Mouse (Mus musculus): ENCODE measurements around the gene Rfng.
"Not testable (repeated sequence)": the region's sequence is repeated elsewhere in the genome, so short reads cannot be mapped to it uniquely, and the experiment has no call there.

Gene Rfng

DNA sequence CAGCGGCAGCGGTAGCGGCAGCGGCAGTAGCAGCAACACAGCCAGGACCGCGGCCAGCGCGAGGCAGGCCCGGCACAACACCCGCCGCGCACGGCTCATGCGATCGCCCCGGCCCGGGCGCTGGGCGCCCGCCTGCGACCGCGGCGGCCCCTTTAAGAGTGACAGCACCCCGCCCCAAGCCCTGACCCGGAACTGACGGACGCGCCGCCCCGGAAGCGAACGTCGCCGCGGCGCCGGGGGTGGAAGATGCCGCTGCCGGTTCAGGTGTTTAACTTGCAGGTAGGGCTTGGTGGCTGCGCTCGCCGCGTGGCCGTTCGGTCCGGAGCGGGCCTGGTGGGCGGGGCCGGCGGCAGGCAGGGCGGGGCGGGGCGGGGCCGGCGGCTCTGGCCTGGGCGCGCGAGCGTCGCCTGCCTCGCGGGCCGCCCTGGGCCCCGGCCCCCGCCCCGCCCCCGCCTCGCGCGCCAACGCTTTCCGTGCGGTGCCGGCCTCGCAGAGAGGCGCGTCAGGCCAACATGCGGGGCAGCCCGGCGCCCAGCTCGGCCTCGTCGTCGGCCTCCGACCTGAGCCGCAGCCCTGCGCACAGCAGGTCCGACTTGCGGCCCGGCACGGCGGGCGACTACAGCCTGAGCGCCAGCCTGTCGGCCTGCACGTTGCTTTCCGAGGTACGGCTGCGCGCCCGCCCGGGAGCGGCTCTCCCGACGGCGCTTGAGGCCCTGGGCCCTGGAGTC lies at the start of gene Rfng, which contains the start of gene Gps1:
TSS of gene Rfng (minus strand) at position 144 of the 728 bp plus-strand sequence.
TSS of gene Gps1 (plus strand) at position 209 of the 728 bp plus-strand sequence.
- DNase-seq = peak; percentile 77

DNA sequence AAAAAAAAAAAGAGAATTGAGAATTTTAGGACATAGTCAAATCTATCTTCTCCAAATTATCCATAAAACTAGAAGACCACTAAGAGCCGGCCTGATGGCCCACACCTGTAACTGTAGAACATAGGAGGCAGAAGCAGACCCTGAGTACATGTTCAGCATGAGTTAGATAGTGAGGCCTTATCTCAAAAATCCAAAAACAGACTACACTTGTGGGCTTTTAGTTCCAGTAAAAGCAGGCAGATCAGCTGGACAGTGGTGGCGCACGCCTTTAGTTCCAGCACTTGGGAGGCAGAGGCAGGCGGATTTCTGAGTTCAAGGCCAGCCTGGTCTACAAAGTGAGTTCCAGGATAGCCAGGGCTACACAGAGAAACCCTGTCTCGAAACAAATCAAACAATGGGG lies 49.0 kb upstream of the Rfng start:
- DNase-seq = not testable (repeated sequence)

DNA sequence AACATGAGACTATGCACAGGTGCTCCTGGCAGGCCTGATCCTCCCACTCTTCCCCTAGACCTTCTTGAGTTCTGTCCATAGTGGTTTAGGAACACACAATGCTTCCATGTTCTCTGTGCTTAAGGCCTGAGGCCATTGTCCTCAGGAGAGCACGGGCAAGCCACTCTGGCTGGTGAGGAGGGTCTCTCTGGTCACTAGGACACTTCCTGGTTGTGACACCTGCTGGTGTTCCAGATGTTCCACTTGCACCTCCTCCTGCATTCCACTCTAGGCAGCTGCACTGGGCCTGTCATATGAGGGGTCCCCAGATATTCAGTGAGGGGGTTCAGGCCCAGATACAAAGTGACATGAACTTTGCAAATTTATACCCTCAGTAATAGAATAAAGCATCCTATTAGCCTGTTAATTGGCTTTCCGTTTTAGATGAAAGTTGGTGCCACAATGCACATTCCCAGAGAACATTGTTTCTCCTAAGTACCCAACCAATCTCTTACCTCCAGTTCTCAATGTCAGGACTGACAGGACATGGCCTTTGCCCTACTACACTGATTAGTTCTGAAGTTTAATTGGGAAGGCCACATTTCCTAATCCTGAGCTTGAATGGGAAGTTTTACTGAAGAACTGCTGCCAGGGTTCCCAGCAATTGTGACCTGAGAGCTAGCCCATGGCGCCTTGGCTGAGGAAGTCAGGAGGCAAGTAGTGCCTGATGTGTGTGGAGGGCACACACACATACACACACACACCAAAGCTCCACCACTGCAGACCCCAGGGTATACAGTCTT lies 47.8 kb upstream of the Rfng start:
- no peak for DNase-seq

DNA sequence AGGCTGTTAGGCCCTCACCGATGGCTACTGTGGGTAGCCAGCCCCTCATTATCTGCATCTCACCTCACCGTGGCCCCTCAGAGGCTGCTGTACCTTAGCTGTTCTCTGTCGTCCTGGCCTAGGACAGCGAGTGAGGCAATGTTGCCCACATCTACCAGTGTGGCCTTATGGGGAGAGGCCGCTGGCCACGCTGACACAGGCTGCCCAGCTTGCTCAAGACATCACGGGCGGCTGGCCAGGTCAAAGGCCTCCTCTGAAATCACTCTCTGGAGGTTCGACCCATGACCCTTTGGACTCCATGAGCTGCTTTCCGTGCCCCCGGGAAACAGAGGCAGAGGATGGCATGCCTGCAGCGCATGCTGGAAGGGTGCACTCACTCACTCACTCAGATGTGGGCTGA lies 46.7 kb upstream of the Rfng start:
- DNase-seq = no peak

DNA sequence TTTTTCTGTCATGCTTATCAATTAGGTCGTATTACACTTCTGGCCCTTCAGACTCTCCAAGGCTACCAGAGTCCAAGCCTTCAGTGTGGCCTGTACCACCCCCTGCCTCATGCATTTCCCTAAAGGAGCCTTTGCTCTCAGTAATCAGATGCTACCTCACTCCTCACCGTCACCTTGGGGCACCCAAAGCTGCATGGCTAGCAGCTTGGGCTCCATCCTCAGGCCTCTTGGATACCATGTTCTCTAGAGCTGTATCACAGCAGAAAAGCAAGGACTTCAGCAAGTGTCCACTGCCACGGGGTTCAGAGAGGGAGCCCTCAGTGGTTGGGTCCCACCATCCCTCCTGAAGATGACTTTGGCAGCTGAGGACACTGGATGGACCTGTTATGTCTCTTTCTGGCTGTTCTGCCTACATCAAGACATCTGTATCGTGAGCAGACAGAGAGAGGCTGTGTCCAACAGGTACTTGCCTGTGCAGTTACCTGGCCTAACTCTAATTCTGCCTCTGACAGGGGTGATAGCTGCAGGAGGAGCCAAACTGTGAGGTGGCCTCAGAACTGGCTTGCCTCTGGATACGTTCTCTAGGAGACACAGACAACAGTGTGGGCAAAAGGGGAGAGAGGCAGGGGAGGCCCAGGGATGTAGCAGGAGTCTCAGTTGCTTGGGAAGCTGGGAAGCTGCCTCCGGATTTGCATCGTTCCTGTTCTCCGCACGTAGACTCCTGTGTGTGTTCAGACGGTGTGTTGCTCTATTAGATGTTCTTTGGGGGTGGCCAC lies 45.9 kb upstream of the Rfng start:
- no peak for DNase-seq

DNA sequence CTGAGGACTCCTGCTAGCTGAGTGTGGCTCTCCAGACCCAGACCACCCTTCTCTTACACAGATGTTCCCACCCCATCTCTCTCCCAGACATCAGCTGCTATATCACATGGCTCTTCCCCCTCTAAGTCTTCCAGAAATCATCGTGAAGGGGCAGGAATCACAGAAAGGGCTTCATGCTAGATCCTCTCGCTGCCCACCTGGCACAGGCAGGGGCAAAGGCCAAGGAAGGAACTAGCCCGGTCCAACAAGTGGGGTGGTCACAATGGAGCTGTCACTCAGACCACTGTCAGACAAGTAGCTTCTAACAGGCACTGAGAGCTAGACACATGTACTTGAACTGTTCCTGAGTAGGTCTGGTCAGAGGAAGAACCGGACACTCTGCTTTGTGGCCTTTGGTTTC lies 44.4 kb upstream of the Rfng start:
- no peak for DNase-seq

DNA sequence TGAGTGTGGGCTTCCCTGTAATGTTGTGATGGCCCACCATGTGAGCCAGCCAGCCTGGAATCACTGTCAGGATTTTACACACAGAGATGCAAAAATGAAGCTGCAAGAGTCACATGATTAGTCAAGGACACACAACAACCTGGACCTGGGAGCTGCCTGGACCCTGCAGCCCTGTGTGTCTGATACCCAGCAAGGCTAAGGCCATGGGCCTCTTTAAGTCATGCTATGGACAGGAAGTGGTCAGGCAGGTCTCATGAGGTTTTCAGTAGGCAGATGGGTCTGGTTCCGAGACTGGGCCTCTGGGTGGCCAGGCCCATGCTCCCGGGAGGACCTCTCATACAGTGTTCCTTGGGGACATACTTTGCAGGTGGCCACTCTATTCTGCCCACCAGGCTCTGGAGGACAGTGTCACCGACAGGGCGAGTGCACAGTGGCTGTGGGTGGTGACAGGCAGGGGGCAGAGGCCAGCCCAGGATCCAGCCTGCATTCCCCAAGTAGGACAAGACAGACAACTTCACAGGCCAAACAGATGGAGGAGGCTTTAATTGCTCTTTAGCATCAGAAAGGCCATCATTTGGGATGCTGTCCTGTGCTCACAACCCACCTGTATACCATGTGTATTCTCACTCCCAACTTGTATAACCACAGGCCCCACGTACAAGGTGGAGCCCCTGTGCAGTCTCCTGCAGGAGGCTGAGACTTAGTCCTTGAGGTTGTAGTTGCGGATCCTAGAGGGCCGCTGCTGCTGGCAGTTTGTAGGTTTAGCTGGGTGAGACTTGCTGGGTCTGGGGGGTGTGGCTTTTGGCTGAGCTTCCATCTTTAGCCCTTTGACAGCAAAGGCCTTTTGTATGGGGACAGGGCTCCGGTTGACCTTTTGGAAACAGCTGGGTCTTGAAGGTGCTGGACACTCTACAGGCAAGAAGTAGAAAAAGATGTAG lies 42.3 kb upstream of the Rfng start:
- DNase-seq = no peak

DNA sequence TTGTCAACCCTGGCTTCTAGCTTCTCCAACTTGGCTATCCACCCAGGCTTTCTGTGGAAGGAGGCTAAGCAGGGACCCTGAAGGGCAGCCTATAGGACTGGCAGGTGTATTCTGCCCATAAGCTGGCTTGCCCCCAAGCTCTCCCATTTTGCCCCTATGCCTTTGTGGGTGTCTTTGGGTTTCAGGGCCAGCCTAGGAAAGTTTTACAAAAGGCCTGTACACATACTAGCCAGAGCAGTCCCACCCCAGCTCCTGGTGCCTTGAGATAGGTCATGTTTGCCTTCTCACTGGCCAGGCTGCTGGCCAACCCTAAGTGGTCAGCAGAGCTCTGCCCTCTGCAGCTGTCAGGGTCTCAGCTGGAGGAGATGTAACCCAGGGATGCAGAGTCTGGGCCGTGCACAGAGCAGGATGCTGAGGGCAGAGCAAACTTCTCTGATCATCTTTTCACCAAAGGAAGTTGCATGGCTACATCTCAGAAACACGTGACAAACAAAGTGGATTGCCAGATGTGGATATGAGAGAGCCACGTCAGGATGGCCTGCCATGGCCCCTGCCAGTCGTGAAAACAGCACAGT lies 41.4 kb upstream of the Rfng start:
- no peak for DNase-seq

DNA sequence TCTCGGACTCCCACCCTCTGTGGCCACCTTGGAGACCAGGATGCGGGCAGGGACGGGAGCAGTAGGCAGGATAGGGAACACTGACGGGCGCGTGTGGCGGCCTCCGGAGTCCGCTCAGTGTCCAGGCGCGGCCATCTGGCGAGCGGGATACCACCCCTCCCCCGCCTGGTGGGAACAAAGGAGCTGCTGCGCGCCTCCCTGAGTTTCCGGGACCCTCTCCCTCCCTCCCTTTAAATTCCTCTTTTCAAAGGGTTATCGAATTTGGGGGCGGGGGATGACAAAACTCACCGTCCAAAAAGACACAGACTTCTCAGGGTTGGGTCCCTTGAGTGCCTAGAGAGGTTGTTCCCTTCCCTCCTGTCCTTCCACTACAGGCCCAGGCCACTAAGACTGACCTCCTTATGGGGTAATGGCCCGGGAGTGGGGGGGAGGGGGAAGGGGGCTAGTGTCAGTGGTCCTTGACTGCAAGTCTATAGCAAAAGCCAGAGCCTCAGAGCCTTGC lies 40.8 kb upstream of the Rfng start:
- no peak for DNase-seq

DNA sequence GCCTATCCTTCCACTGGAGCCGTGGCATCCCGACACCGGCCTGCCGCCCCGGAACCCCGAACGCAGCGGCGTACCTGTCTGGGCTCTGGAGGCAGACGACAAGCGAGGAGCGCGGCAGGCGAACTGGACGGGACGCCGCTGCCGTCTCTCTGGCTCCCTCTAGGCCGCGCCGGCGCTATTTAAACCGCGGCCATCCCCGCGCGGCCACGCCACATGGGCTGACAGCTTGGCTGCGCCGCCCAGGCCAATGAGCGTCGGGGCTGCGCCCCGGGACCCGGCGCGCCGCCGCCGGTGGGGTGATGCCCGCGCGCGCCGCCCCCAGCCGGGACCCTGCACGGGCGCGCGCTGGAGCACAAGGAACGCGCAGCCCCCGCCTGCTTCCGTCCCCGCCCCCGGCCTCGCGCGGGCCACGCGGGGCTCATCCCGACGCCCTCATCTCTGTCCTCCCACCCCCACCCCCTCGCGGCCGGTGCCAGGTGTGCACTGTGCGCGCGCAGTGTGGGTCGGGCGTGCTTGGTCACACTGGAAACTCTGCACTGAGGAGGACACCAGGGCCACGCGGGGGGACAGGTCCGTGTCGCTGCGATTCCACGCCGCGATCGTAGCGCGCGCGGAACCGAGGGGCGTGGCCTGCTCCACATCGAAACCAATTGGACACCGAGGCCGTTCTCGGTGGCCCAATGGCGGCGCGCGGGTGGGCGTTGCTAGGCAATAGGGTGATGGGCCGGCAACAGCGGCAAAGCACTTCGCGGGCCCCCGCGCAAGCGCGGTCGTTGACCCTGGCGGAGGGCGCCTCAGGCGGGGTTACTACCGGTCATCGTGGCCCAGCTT lies 40.2 kb upstream of the Rfng start, which contains the start of gene Fasn:
TSS of gene Fasn (minus strand) at position 592 of the 831 bp plus-strand sequence.
- peak; percentile 98 for DNase-seq

DNA sequence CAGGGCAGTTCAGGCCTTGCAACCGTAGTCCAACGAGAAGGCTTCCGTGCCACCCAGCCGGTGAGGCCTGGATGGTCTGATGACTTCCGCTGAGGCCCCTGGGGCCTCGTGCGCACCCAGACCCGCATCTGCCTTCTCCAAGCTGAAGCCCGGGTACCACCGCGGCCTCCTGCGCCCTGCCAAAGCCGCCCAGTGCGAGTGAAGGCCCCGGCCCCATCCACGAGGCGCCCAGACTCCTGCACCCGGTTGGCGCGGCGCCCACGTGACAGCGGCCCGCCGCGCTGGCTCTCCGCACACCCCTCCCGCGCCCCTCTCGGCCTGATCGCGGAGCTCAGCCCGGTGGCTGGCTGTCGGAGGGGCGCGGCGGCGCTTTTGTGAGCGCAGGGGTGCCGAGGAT lies 39.5 kb upstream of the Rfng start:
- peak; percentile 77 for DNase-seq

DNA sequence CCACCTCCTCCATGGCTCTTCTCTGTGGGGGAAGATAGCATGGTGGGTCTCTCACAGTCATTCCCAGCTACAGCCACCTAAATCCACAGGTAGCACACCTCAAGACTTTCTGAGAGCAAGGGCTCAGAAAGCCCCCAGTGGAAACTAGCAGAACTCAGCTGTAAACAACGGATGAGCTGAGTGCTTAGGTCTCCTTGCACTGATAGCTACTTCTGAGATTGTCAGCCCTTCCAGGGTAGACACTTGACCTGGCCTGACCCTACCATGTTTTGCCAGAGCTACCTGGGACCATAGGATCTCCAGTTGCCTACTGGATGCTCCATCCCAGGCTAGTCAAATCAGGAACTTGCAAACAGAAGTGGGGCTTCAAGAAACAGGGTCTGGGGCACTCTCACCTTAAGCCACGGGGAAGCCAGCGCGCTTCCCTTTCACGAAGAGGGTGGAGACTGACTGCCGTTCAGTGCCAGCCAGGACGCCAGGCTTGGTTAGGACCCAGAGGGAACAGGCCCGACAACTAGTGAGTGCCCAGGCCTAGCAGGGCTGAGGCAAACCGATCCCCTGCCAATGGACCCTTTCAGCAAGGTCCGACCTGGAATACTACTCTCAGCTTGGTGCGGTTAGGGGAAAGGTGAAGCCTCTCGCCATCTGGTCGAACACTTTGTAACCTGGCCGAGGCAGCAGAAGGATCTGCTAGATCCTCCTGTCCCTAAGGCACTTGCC lies 39.0 kb upstream of the Rfng start:
- DNase-seq = peak; percentile 32

DNA sequence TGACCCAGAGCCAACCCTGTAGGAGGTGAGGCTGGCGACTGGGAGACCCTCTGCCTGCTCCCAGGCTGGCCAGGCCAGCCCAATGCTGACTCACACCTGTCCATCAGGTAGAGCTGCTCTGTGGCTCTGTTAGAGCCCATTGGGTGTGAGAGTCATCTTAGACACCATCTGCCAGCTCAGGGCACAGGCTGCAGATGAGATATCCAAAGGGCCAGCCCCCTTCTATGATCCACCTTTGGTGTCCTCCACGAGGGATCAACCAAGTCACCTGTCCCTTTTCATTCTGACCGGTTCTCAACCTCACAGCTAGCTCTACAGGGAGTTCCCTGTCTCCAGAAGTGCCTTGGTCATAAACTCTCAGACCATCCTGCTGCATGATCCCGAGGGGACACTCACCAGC lies 38.3 kb upstream of the Rfng start:
- DNase-seq = peak; percentile 3

DNA sequence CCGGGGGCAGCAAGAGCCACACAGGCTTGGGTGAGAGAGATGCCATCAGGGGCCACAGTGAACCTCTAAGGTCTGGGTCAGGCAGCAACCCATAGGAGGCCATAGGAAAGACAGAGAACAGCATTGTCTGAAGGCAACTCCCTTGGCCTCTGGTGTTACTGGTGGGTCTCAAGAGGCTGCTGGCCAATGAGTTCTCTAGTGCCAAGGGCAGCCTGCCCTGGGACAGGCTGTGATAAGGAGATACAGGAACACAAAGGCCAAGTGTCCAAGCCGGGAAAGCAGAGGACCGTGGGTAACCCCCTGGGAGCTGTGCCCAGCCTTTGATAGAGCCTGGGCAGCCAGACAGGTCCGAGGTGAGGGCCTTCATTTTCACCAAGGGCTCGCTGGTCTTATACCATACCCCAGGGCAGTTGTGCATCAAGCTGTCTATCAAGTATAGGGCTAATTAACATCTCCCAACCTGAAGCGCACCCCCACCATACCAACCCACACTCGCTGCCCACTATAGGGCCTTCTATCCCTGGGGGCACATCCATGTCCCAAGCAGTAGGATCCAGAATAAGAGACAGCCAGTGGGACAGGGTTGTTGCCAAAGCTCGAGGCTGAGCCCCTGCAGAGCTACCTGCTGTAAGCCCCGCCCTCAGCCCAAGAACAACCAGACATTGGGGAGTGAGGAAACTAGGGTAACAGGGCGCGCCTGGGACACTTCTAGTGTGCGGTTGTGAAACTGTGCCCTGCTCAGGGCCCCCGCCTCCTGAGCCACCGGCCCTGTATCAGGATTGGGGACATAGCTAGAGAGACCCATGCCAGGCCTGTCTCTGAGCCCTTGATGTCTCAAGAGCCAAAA lies 37.3 kb upstream of the Rfng start:
- DNase-seq = no peak

DNA sequence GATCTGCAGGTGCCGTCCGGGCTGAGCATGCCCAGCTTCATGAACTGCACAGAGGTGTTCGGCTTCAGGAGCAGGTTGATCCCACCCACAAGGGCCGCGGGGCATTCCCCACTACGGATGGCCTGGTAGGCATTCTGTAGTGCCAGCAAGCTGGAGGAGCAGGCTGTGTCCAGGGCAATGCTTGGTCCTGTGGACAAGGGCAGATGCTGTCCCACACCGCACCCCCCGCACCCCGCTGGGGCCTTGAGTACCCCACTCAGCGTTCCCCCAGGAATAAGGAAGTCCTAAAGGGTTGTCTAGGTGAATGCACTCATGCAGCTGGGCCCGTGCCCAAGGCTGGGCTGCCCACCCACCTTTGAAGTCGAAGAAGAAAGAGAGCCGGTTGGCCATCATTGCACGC lies 36.5 kb upstream of the Rfng start:
- peak; percentile 13 for DNase-seq

DNA sequence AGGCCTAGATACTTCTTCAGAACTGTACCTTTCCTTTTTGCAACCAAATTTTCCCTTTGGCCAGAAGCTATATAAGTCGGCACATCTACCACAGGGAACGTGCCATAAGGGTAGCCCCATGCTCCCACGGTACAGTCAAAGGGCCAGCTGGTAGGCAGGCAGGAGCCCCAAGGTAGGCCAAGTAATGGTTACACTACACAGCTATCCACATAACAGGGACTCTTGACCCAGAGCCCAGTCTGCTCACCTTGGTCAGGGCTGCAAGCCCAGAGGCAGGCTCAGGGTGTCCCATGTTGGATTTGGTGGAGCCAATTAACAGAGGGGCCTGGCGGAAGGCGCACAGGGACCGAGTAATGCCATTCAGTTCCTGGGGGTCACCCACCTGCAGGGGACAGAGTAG lies 35.5 kb upstream of the Rfng start:
- DNase-seq = no peak

DNA sequence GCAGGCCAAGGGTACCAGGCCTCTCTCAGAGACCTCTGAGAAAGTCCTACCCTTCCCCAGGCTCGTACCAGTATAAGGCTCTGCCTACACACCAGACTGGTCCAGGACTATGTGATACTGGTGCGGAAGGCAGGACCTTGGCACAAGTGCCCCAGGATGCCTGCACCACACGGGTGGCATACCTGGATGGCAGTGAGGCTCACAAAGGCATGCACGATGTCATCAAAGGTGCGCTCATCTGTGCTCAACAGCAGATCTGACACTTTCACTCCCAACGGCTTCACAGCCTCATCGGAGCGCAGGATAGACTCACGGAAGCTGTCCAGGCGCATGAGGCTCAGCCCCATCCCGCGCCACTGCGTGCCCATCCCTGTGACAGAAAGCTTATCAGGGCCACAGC lies 34.2 kb upstream of the Rfng start:
- no peak for DNase-seq

DNA sequence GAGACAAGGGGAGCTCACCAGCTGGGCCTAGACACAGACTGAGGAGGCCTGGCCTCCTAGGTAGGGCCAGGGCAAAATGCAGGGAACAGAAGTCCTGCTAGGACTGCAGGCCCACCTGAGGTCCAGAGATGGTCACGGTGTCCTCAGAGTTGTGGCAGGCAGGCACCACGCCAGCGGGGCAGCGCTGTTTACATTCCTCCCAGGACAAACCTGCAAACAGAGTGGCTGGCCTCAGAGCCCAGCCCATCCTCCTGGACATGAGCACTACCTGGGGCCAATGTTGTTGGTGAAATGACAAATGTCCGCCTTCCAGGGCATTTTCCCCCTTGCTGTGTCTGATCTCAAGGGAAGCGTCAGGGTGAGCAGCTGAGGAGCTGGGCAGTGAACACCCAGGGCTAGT lies 33.4 kb upstream of the Rfng start:
- DNase-seq = no peak

DNA sequence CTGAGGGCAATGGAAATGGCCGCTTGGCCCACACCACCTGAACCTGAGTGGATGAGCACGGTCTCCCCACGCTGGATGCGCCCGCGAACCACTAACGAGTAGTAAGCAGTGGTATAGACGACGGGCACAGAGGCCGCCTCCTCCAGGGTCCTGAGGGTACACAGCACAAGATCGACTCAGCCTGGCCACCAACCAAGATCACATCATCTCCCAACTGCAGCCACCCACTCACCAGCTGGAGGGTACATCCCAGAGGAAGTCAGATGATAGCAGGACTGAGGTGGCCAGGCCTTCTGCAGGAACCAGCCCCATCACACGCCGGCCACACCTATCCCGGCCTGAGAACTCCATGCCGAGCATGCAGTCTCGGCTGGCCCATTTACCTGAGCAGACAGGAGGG lies 28.1 kb upstream of the Rfng start:
- DNase-seq = no peak
